Mouse (Mus musculus) A20 (cell line): Measurements from ENCODE around the gene Rint1.

Experiments used
- DNase-seq: peaks from one replicate; pipeline ENCODE4 v3.0.0-alpha.2; 2011; ENCODE audit warnings: low read depth, low spot score

Gene Rint1

GRCm38 (mm10) chr5:23864054-23864965 is 76.8 kb downstream of the Rint1 start:
- DNase-seq: no peak

- DNase-seq: no peak
Measured at GRCm38 (mm10) chr5:23865941-23866340, 78.4 kb downstream of the Rint1 start.
